Mouse (Mus musculus) cerebellum, adult 8-10 months (tissue): ENCODE measurements around the gene Hrg.
"Not testable (repeated sequence)": the region's sequence is repeated elsewhere in the genome, so short reads cannot be mapped to it uniquely, and the experiment has no call there.

Source experiments
- DNase-seq: peaks from one replicate; pipeline ENCODE4 v3.0.0; 2022

The Hrg gene

GRCm38 (mm10) chr16:22950840-22951395 lies at the start of gene Hrg:
Hrg (plus strand) TSS chr16:22951072.
- DNase-seq: no peak

GRCm38 (mm10) chr16:22901326-22901725 lies 49.5 kb upstream of the Hrg start:
- no peak for DNase-seq

- DNase-seq: no peak
These were observed 41.6 kb upstream of the Hrg start for GRCm38 (mm10) chr16:22909290-22909689.

- no peak for DNase-seq
These were observed 38.9 kb upstream of the Hrg start for GRCm38 (mm10) chr16:22911986-22912385.

- DNase-seq: no peak
These were observed 38.0 kb upstream of the Hrg start for GRCm38 (mm10) chr16:22912886-22913285.

GRCm38 (mm10) chr16:22914276-22914675 lies 36.6 kb upstream of the Hrg start:
- no peak for DNase-seq

GRCm38 (mm10) chr16:22918034-22918433 lies 32.8 kb upstream of the Hrg start, which contains the start of gene Fetub:
Fetub (plus strand) TSS chr16:22918334.
- no peak for DNase-seq

GRCm38 (mm10) chr16:22918664-22919312 lies 32.1 kb upstream of the Hrg start:
- DNase-seq: no peak

GRCm38 (mm10) chr16:22919971-22920854 lies 30.7 kb upstream of the Hrg start:
- no peak for DNase-seq

GRCm38 (mm10) chr16:22921761-22922160 lies 29.1 kb upstream of the Hrg start:
- DNase-seq: no peak

- no peak for DNase-seq
These were observed 28.4 kb upstream of the Hrg start for GRCm38 (mm10) chr16:22922433-22922832.

GRCm38 (mm10) chr16:22929575-22929974 lies 21.3 kb upstream of the Hrg start:
- no peak for DNase-seq

- DNase-seq: no peak
These were observed 19.3 kb upstream of the Hrg start for GRCm38 (mm10) chr16:22931431-22932200.

GRCm38 (mm10) chr16:22937631-22938030 lies 13.2 kb upstream of the Hrg start:
- DNase-seq: no peak

GRCm38 (mm10) chr16:22938541-22938940 lies 12.3 kb upstream of the Hrg start:
- no peak for DNase-seq

GRCm38 (mm10) chr16:22939120-22939695 lies 11.7 kb upstream of the Hrg start:
- DNase-seq: no peak

- DNase-seq: not testable (repeated sequence)
These were observed 8.9 kb upstream of the Hrg start for GRCm38 (mm10) chr16:22941825-22942476.

- DNase-seq: no peak
These were observed 3.5 kb upstream of the Hrg start for GRCm38 (mm10) chr16:22947371-22947770.

- DNase-seq: no peak
These were observed 2.2 kb downstream of the Hrg start for GRCm38 (mm10) chr16:22953069-22953468.

- no peak for DNase-seq
These were observed 4.7 kb downstream of the Hrg start for GRCm38 (mm10) chr16:22955397-22956084.

- DNase-seq: no peak
These were observed 5.2 kb downstream of the Hrg start for GRCm38 (mm10) chr16:22956085-22956439.

- DNase-seq: no peak
These were observed 10.2 kb downstream of the Hrg start for GRCm38 (mm10) chr16:22961073-22961472.
